Mouse (Mus musculus): ENCODE results near the gene Plxna4.

- TF ChIP-seq CTCF (IDR thresholded peaks at IDR 0.05; ENCODE audit: extremely low read depth, insufficient read length, insufficient replicate concordance, low read depth, low read length) (no peak), POLR2A (IDR thresholded peaks at IDR 0.05; ENCODE audit: low read depth, low read length) (no peak)
These were observed 245.7 kb downstream of the Plxna4 start for GRCm38 (mm10) chr6:32342272-32342671.
